Mouse (Mus musculus): ENCODE data around the gene Mfsd2a. TPM values are rescaled to one million over a fixed set of nuclear protein-coding genes. Genes with fewer than 3 reads are reported as not detected.
"Not testable (repeated sequence)": the region's sequence is repeated elsewhere in the genome, so short reads cannot be mapped to it uniquely, and the experiment has no call there.

Gene Mfsd2a
- total RNA-seq (2021): under 1 TPM in 1 of 2 experiments, not detected in 1; 0.24 TPM
- long read RNA-seq, experiment 1: 0 reads
- long read RNA-seq, experiment 2: 0 reads

DNA sequence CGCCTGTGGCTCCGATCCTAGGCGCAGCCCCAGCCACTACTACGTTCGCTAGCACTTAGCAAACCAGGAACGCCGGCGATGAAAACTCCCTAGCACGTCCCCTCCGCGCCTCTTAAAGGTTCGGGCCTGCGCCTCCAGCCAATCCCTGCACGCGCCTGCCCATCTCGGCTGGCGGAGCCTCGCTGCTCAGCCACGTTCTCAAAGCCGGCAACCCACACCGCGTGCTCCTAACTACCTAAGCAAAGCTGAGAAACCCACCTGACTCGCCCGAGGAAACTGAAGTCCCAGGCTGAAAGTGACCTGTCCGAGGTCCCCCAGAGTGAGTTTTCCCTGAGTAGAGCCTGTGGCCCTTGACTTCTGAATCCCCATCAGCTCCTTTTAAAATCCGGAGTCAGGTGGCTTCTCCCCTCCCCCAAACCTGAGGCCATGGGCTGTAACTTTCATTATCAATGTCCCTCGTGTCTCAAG lies at the start of gene Mfsd2a:
Gene Mfsd2a, minus strand, starts transcription at position 89 of the 468 bp plus-strand sequence.
- intact Hi-C loops (cut with DNase I): no loop called here
- peak; percentile 45 to 53 for DNase-seq

DNA sequence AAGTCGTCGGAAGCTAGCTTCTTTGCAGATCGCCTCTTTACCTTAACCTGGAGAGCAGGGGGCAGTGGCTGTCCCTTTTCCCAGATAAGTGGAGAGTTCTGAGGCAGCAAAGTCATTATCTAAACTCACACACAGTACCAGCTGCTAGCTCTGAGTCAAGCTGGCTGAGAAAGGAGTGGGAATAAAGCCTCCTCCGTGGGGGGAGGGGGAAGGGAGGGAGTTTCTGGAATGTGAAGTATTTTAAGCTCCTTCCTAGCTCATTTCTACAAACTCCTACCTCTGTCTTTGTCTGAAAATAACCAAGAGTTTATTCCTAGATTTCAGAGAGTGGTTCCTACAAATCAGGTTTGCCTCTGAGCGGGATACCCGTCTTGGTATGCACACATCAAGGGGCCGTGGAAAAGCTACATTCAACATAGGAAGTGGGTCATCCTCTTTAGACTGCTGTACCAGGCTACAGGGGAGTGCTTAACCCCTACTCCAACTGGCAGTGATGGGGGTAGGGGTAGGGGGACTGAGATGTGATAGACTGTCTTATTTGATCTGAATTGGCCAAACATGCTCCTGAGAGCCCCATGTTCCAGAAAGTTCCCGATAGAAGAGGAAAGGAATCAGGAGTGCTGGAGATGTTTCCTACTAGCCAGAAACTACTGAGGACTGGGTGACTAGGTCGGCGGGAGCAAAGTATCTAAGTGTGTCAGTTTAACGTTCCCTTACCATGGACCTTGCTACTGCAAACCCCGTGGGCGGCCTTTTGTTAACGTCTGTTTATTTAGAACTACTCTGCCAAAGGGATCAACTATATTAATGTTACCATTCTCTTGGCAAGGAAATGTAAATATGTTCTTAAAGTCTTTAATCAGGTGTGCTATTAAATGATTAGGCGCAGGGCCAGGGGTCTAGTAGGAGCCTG lies 44.3 kb upstream of the Mfsd2a start:
- intact Hi-C loops (cut with DNase I): no loop called here

DNA sequence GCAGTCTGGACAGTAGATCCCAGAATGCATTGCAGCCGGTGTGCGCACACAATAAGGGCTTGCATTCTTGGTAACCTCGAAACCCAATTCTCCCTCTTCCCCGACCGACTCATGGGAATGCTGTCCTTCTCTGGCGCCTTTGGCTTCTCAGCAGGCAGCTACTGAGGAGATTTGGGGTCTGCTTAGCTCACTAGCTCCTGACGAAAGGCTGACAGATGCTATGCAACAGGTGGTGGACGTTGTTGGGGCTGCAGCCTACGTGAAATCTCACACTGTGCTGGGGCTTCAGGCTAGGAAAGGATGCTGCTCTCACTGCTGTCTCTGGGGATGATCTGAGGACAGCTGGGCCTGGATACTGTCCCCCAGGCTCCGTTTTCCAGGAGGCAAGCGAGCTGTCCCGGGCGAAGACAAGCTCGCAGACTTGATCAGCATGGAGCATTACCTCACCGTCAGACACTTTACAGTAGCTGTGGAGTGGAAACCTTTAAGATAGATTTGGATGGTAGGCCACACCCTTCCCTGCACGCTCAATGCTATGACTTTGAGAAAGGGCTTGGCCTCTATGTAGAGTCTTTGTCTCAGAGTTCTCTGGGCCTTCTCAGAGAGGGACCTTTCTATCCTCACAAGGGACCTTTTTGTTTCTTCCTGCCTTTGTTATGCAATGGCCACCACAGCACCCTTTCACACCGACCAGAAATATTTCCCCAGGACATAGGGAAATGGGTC lies 39.8 kb upstream of the Mfsd2a start:
- intact Hi-C loops (cut with DNase I): no loop called here
- DNase-seq: no peak

More for the DNA sequence above, 44.3 kb upstream of the Mfsd2a start:
- no peak for DNase-seq

DNA sequence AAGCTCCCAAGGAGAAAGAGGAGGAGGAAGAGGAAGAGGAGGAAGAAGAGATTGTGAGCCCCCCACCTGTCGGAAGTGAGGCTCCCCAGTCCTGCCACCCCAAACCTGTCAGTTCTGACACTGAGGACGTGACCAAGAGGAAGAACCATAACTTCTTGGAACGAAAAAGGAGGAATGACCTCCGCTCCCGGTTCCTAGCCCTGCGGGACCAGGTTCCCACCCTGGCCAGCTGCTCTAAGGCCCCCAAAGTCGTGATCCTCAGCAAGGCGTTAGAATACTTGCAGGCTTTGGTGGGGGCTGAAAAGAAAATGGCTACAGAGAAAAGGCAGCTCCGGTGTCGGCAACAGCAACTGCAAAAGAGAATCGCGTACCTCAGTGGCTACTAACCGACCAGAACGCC lies 39.1 kb upstream of the Mfsd2a start:
- DNase-seq: no peak
- intact Hi-C loops (cut with DNase I): no loop called here

DNA sequence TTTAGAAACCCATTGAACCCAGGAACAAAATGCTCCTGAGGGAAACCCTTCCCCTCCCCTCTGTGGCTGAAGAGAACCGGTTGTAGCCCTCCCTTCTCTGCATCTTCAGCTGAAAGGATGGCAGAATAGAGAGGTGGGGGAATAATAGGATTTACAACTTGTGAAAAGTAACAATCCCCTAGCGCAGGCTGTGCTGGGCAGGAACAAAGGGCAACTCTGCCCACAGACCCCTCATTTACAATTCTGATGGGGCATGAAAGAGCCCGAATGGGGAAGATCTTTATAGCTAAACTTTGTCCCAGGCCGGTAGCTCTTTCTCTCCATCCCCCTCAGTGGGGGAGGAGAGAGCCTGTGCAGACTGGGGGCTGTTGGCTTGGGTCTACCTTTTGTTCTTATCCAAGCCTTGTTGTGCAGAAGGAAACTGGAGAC lies 38.3 kb upstream of the Mfsd2a start:
- intact Hi-C loops (cut with DNase I): no loop called here
- no peak for DNase-seq

DNA sequence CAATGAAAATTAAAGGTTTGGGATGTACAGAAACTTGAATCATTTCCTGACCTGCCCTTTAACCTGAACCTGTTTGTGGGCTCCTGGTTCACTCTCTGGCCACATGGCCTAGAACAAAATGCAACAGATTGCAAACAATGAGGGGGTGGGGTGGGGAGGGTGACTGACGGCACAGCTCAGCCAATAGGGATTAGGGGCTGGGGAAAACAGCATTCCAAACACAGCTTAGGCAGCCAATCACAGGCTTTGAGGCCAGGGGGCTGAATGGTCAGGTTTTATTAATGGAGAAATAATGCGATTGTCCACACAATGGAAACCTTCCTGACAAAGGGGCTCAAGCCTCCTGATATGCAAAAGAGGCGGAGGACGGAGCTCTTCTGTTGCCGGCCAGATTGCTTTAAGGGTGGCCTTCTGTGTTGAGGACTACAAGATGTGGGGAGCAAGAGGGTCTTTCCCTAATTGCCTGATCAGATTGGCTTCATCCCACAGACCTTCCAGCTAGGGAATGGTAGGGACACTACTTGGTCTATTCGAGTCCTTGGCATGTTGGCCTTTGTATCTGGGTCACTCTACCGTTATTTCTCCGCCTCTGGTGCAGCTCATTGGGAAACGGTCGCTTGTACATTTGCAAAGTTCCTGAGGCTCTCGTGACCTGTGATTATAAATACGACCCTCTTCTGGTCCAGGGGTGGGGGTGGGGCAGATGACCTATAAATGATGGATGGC lies 37.7 kb upstream of the Mfsd2a start:
- intact Hi-C loops (cut with DNase I): no loop called here
- DNase-seq: no peak

DNA sequence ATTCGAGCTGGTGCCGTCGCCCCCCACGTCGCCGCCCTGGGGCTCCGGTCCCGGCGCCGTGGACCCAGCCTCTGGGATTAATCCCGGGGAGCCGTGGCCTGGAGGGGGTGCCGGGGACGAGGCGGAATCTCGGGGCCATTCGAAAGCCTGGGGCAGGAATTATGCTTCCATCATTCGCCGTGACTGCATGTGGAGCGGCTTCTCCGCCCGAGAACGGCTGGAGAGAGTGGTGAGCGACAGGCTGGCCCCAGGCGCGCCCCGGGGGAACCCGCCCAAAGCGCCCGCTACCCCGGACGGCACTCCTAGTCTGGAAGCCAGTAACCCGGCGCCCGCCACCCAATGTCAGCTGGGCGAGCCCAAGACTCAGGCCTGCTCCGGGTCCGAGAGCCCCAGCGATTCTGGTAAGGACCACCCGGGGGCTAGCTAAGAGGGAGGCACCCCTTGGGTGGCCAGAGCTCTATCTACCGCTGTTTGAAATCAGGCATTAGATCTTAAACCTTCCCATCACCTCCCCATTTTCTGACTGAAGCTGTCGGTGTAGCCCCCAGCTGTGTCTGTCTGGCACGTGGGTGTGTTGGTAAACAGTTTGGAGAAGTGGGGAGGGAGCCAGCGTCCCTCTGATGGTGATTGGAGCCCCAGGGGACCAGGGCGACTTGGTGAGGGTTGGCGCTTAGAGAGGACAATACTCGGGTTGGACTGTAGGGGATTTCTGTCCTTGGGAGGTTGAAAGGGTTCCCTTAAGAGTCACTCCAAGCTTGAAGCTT lies 35.8 kb upstream of the Mfsd2a start:
- intact Hi-C loops (cut with DNase I): no loop called here
- peak; percentile 25 to 32 for DNase-seq

DNA sequence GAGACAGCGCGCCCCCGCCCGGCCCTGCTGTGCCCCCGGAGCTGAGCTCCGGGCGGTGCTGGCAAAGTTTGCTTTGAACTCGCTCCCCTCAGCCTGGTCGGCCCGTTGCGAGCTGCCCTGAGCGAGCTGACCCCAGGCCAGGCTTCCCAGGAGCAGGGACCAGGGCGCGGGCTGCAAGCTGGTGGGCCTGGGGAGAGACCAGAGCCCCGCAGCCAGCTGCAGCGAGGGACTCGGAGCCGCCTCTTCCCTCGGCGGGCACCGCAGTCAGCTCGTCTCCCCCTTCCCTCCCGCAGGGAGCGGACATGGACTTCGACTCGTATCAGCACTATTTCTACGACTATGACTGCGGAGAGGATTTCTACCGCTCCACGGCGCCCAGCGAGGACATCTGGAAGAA lies 35.2 kb upstream of the Mfsd2a start:
- intact Hi-C loops (cut with DNase I): no loop called here

DNA sequence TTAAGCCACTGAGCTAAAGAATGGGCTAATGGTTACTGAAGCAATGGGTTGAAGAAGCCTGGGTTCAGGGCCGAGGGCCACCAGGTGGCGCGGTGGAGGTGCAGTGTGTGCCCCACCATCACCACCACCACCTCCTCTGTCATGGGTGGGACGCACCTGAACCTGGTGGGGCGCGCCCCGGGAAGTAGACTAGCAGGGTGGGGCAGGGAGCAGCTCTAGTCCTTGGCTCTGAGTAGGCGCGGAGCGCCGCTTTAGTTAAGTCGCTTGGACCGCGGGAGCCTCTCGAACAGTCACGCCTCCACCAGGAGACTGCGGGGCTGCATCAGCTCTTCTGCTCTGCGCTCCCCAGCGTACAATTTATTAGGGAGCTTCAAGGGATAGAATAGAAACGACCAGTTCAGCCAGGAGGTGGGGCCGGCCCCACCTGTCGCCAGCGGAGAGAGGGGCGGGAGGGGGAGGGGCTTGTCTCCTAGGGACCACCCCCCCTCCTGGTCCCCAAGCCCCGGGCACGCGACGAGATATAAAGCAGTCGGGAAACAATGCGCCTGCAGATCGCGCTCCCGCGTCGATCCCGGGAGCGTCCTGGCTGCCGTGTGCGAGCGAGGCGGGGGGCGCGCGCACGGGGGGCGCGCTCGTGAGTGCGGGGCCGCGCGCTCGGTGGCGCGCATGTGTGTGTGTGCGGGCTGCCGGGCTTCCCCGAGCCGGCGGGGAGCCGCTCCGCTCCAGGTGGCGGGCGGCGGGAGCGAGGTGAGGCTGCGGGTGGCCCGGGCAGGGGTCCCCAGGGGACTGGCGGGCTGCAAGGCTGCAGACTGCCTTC lies 34.6 kb upstream of the Mfsd2a start, which contains the start of gene Mycl:
Gene Mycl, plus strand, starts transcription at position 249 of the 817 bp plus-strand sequence.
- intact Hi-C loops (cut with DNase I): loop anchor here (1.0 kb wide), 1 partner anchor 88 kb away; no protein-coding TSS in a partner anchor
- DNase-seq: peak; percentile 83 to 85

More for the DNA sequence above, 35.2 kb upstream of the Mfsd2a start:
- DNase-seq: peak; percentile 30 to 40

DNA sequence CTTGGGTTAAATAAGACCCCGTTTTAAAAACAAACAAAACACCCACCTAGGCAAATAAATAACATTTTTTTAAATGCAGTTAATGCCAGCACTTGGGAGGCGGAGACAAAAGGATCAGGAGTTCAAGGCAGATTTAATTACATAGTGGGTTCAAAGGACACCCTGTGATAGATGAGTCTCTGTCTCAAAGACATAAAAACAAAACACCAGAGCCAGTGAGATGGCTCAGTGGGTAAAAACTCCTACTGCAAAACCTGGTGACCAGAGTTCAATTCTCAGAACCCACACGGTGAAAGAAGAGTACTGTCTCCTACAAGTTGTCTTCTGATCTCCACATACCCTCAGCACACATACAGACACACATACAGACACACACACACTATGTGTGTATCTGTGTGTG lies 31.3 kb upstream of the Mfsd2a start:
- intact Hi-C loops (cut with DNase I): no loop called here
- no peak for DNase-seq

DNA sequence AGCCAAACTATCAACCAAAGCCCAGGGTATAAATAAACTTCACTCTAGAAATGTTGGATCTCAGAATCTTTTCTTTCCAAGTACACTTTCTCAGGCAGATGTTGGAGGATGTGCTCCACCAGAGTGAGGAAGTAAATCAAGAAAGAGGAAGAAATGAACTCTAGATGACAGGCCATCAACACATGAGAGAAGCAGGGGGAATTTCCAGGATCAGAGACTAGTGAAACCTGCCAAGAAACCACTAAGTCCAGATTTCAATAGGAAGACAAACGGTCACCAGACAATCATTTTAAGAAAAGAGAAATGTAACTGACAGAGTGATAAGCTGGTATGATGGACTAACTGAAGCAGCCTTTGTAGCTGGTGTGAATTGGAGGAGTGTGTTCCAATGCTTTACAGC lies 30.2 kb upstream of the Mfsd2a start:
- no peak for DNase-seq
- intact Hi-C loops (cut with DNase I): no loop called here

DNA sequence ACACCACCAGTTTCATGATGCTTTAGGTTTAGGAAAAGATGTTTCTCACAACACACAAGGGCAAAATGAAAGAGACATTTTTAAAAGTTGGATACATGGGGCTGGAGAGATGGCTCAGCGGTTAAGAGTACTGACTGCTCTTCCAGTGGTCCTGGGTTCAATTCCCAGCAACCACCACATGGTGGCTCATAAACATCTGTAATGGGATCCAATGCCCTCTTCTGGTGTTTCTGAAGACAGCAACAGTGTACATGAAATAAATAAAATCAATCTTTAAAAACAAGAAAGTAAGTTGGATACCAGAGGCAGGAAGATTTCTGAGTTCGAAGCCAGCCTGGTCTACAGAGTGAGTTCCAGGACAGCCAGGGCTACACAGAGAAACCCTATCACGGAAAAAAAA lies 27.0 kb upstream of the Mfsd2a start:
- not testable (repeated sequence) for DNase-seq
- intact Hi-C loops (cut with DNase I): loop anchor here (5.0 kb wide), 1 partner anchor 76 kb away; no protein-coding TSS in a partner anchor

DNA sequence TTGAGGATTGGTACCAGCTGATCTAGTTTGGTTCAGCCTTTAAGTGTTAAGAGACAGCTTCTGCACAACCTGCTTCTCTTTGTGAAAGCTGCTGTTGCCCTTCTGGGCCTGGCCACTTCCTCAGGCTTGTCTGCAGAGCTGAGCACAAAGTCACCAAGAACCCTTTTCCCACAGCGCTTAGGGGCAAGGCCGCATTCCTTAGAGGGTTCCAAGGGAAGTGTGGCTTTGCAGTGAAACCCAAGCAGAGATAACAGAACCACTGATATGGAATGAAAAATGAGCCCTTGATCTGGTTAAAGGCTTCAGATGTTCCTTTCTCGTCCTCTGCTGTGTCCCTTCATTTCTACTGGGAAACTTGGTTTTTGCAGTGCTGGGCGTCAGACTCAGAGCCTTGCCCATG lies 26.4 kb upstream of the Mfsd2a start:
- no peak for DNase-seq
- intact Hi-C loops (cut with DNase I): loop anchor here (5.0 kb wide), 1 partner anchor 75 kb away; no protein-coding TSS in a partner anchor

DNA sequence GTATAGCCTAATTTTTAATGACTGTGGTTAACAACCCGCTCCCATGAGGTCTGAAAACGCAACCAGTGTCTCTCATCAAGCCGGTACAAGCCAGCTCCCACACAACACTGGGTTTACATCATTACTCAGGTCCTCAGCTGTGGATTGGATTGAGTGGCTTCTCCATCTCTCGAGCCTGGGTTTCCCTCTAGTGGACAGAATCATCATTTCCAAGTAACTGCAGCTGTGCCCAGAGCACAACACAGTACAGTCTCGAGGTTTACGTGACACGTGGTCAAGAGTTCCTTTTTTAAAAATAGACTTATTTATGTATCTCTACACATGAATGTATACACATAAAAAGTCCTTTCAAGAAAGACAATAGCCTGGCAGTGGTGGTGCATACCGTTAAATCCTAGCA lies 24.1 kb upstream of the Mfsd2a start:
- peak; percentile 33 to 69 for DNase-seq
- intact Hi-C loops (cut with DNase I): loop anchor here (2.0 to 5.0 kb wide), 4 partner anchors 40 to 176 kb away; no protein-coding TSS in a partner anchor

DNA sequence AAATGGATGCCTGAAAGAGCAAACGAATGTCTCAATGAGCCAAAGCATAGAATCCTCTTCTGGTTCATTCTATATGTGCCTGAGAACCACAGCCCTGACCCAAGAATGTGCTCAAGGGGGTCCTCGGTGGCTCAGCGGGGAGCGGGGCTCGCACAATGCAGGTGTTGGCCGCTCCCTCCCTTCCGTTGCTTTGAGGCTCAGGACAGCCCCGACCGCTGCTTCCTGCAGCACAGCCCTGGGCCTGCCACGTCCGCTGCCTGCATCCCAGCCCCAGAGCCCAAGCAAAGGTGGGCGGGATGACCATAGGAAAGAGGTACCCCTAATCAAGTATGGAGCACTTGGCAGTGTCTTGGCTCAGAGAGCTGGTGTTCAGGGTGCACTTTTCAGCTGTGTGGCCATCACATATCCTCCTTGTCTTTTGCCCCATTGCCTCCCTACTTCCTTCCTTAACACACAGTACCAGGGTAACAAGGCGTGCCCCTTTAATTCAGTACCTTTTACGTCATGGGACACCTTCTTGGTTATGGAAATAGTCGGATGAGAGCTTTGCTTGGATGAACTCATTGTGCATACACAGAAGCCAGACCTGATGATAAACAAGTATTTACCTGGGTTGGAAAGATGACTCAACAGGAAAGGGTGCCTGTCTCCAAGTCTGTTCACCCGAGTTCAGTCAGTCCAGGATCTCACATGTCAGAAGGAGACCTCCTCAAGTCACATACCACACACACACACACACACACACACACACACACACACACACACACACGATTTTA lies 22.7 kb upstream of the Mfsd2a start:
- DNase-seq: no peak
- intact Hi-C loops (cut with DNase I): loop anchor here (2.0 kb wide), 3 partner anchors 39 to 175 kb away; no protein-coding TSS in a partner anchor

DNA sequence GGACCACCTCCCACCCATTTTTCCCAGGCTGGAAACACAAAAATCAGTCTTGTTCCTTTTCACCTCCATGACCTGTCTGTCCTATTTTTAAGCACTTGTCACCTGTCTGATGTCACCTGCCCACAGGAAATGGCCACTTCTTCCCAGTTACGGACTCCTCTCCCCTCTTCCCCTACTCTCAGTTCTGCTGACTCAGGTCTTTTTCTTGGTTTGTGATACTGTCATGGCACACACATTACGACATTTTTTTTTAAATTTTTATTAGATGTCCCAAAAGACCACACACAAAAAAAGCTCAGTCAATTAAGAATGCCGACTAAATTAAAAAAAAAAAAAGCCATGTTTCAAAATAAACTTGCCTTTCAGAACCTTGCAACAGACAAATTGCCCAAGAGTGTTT lies 21.5 kb upstream of the Mfsd2a start:
- intact Hi-C loops (cut with DNase I): no loop called here

DNA sequence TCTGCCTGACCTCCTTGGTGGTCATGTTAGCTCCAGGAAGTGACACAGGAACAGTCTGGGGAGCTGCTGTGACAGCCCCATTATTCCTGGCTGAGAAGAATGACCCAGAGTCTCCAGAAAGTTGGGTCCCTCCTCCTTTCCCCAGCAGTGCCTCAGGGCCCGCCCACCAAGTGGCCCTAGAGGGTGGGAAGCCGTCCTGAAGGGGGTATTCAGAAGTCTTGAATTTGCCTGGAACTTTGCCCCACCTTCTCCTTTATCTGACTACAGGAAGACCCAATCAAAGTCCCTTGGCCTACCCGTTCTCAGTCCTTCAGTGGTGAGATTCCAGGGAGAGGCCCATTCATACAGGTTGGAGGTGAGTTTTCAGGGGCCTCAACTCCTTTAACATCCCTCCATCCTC lies 20.9 kb upstream of the Mfsd2a start:
- no peak for DNase-seq
- intact Hi-C loops (cut with DNase I): no loop called here

More for the DNA sequence above, 21.5 kb upstream of the Mfsd2a start:
- DNase-seq: no peak

DNA sequence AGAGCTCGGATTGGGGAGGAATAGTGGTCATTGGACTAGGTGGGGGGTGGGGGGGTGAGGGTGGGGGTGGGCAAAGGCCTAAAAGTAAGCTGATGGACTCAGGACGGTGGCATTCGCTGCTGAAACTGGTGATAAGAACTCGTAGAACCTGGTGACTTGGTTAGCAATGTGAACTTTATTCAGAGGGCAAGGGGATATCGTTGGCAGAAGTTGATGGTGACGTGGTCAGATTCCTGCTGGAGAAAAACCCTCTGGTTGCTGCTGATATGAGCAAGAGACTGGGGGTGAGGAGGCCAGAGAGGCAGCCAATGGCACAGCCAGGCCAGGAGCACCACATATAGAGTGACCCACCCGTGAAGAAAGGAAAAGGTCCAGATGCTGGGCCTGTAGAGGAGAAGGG lies 20.2 kb upstream of the Mfsd2a start:
- no peak for DNase-seq

More for the DNA sequence above, 20.2 kb upstream of the Mfsd2a start:
- intact Hi-C loops (cut with DNase I): no loop called here
